Mouse (Mus musculus) stomach, postnatal 0 days (tissue): ENCODE measurements around the gene Clec16a.

Source experiments
- CTCF ChIP-seq: IDR thresholded peaks from 2 replicates; pipeline ENCODE4 v1.5.1; 2016; ENCODE audit warnings: antibody characterized with exemption, low read depth, mild to moderate bottlenecking, moderate library complexity
- EP300 ChIP-seq: optimal IDR thresholded peaks from 2 replicates; pipeline ENCODE3; 2016; ENCODE audit warnings: antibody characterized with exemption

DNA sequence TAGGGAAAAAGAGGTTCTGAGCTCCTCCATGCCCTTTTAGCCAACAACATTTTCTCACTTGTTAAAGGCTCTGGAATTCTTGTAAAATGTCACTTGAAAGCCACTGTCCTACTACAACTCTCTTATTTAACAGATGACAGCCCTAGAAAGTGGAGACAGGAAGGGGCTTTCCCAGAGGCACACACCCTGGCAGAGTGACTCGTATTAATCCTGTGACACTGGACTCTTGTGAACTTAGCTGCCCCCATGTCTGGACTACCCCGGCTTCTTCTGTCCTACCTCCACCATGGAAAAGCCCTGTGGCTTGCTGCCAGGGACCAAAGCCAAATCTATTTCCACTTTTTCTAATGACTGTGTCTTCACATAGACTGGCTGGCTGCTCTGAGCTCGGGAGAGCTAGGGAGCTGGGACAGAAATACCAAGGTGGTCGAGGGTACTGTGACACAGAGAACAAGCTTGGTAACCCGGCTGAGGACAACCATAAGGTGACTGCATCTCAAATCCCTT is 47.0 kb upstream of the Clec16a start:
- TF ChIP-seq CTCF (no peak), EP300 (no peak)
